Mouse (Mus musculus) cortical plate, adult 2 months (tissue): ENCODE results near the gene Eif3b. TPM values are rescaled to one million over a fixed set of nuclear protein-coding genes. Genes with fewer than 3 reads are reported as not detected.

Experiments
- H3K27ac ChIP-seq: fragments of 200-500 bp; 2 replicates; pipeline ENCODE4 v1.5.1; 2012; ENCODE audit warnings: low read length, control low read depth, inconsistent platforms; ENCODE audit not compliant: insufficient read depth
- H3K4me1 ChIP-seq: fragments of 200-500 bp; 2 replicates; pipeline ENCODE4 v1.6.1; 2011; ENCODE audit warnings: low read length; ENCODE audit not compliant: control insufficient read depth, insufficient read depth
- H3K4me3 ChIP-seq: fragments of 200-500 bp; 2 replicates; pipeline ENCODE4 v1.5.1; 2011; ENCODE audit warnings: mild to moderate bottlenecking, low read length, control low read depth; ENCODE audit not compliant: insufficient read depth
- CTCF ChIP-seq: fragments of 200-500 bp; IDR thresholded peaks from 2 replicates; pipeline ENCODE4 v1.5.1; 2011; ENCODE audit warnings: mild to moderate bottlenecking, control low read depth, low read length; ENCODE audit not compliant: insufficient read depth; ENCODE audit errors: extremely low read depth
- POLR2A ChIP-seq: fragments of 200-500 bp; IDR thresholded peaks from 2 replicates; pipeline ENCODE4 v1.6.1; 2011; ENCODE audit warnings: mild to moderate bottlenecking, low read length, control low read depth; ENCODE audit not compliant: insufficient read depth; ENCODE audit errors: extremely low read depth
- polyA plus RNA-seq: library from polyadenylated mRNA; depleted of rRNA; stranded (reverse); fragments of >200 nt; gene quantifications from 2 replicates; pipeline ENCODE4 v1.2.3, GENCODE M21; 2012

Eif3b gene
- polyA plus RNA-seq, 1 experiment, result 70.9 TPM

- Histone ChIP-seq H3K27ac (no peak overlapping the region), H3K4me3 (no peak overlapping the region), H3K4me1 (no peaks in the 10 kb centered on the region)
- TF ChIP-seq CTCF (no peak), POLR2A (no peak)
Observed at GRCm38 (mm10) chr5:140381156-140381555, 38.0 kb upstream of the Eif3b start.

- no peak overlapping the region for H3K4me3 ChIP-seq
- TF ChIP-seq CTCF, result no peak
- no peak for TF ChIP-seq POLR2A
Observed at GRCm38 (mm10) chr5:140382688-140383087, 36.4 kb upstream of the Eif3b start.

GRCm38 (mm10) chr5:140383559-140383958 lies 35.6 kb upstream of the Eif3b start:
- Histone ChIP-seq H3K4me3 (no peak overlapping the region), H3K27ac (no peak overlapping the region), H3K4me1 (peaks cover 1% of the 10 kb centered on the region; the same call in 1 of the 2 replicates)
- TF ChIP-seq CTCF, result no peak
- TF ChIP-seq POLR2A, result no peak

More at GRCm38 (mm10) chr5:140382688-140383087, 36.4 kb upstream of the Eif3b start:
- Histone ChIP-seq H3K4me1 (no peaks in the 10 kb centered on the region), H3K27ac (no peak overlapping the region)

GRCm38 (mm10) chr5:140384462-140384861 lies 34.7 kb upstream of the Eif3b start:
- H3K4me1 ChIP-seq, result peaks cover 1% of the 10 kb centered on the region; the same call in 1 of the 2 replicates
- TF ChIP-seq POLR2A (no peak), CTCF (no peak)
- H3K27ac ChIP-seq, result no peak overlapping the region
- no peak overlapping the region for H3K4me3 ChIP-seq

- TF ChIP-seq CTCF (no peak), POLR2A (no peak)
- H3K4me1 ChIP-seq, result peaks cover 1% of the 10 kb centered on the region; the same call in 1 of the 2 replicates
- no peak overlapping the region for H3K4me3 ChIP-seq
- H3K27ac ChIP-seq, result no peak overlapping the region
Observed at GRCm38 (mm10) chr5:140387236-140387635, 31.9 kb upstream of the Eif3b start.

GRCm38 (mm10) chr5:140387816-140388510 lies 31.2 kb upstream of the Eif3b start:
- peak overlapping the region; percentile 36; the same call in 1 of the 2 replicates for H3K4me3 ChIP-seq
- no peak overlapping the region for H3K27ac ChIP-seq
- H3K4me1 ChIP-seq, result peaks cover 1% of the 10 kb centered on the region; the same call in 1 of the 2 replicates
- TF ChIP-seq POLR2A (no peak), CTCF (no peak)

GRCm38 (mm10) chr5:140388588-140389576 lies 30.2 kb upstream of the Eif3b start, which contains the start of gene Snx8:
Gene Snx8, minus strand, starts transcription at chr5:140389262.
- peaks cover 1% of the 10 kb centered on the region; the same call in 1 of the 2 replicates for H3K4me1 ChIP-seq
- no peak within 1 kb of the TSS for H3K27ac ChIP-seq
- peak within 1 kb of the TSS; percentile 36 for H3K4me3 ChIP-seq
- TF ChIP-seq CTCF, result no peak
- TF ChIP-seq POLR2A, result no peak

GRCm38 (mm10) chr5:140389647-140390046 lies 29.5 kb upstream of the Eif3b start:
- H3K27ac ChIP-seq, result no peak overlapping the region
- peak overlapping the region; percentile 36; the same call in 1 of the 2 replicates for H3K4me3 ChIP-seq
- TF ChIP-seq POLR2A, result no peak
- no peak for TF ChIP-seq CTCF
- peaks cover 1% of the 10 kb centered on the region; the same call in 1 of the 2 replicates for H3K4me1 ChIP-seq

- Histone ChIP-seq H3K4me1 (peaks cover 1% of the 10 kb centered on the region; the same call in 1 of the 2 replicates), H3K27ac (no peak overlapping the region), H3K4me3 (no peak overlapping the region)
- TF ChIP-seq CTCF (no peak), POLR2A (no peak)
Observed at GRCm38 (mm10) chr5:140391435-140391834, 27.7 kb upstream of the Eif3b start.
